Mouse (Mus musculus): ENCODE data around the gene Cnmd. TPM values are rescaled to one million over a fixed set of nuclear protein-coding genes. Genes with fewer than 3 reads are reported as not detected.

Cnmd gene
- total RNA-seq, 2 experiments from 2014 or later = 1.5 to 1.8 TPM

- Histone ChIP-seq H3K4me3 (no peak overlapping the region), H3K27ac (no peak overlapping the region)
- no peak for TF ChIP-seq CTCF (conservative IDR thresholded peaks at IDR 0.05)
- no peak for DNase-seq (ENCODE audit: low spot score in 2 of 2)
These were observed 40.8 kb downstream of the Cnmd start for GRCm38 (mm10) chr14:79621143-79621542.

GRCm38 (mm10) chr14:79619802-79620201 is 42.2 kb downstream of the Cnmd start:
- DNase-seq (ENCODE audit: low spot score in 2 of 2) = no peak
- no peak for TF ChIP-seq CTCF (conservative IDR thresholded peaks at IDR 0.05)
- no peak overlapping the region for H3K4me3 ChIP-seq
- no peak overlapping the region for H3K27ac ChIP-seq

- peak; percentile 39 to 55 for DNase-seq (ENCODE audit: low spot score in 2 of 2)
- Histone ChIP-seq H3K27ac (peak overlapping the region; percentile 62), H3K4me3 (no peak overlapping the region)
- TF ChIP-seq CTCF (conservative IDR thresholded peaks at IDR 0.05) = peak; percentile 89
These were observed 44.7 kb downstream of the Cnmd start for GRCm38 (mm10) chr14:79617121-79617828.

DNA sequence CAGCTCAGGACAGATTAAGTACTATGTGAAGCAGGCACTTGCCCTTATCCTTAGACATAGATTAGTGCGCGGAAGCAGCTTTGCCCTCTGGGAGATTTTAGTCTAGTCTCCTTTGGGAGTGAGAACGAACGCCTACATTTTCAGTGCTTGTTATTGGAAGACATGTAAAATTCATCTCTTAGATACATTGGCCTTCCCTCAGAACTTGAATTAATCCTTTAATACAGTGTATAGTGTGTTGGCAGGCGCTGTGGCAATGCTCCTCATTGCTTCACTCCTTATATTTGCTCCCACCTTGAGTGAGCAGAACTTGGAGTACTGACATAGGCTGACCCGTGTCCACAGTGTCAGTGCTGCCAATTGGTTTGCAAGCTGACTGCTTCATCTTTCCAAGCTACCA is 53.7 kb downstream of the Cnmd start:
- no peak for TF ChIP-seq CTCF (conservative IDR thresholded peaks at IDR 0.05)
- H3K27ac ChIP-seq = peak overlapping the region; percentile 4; the same call in 1 of the 2 replicates
- DNase-seq (ENCODE audit: low spot score in 2 of 2) = peak in 1 of 2 experiments; percentile 3
- H3K4me3 ChIP-seq = no peak overlapping the region

GRCm38 (mm10) chr14:79607352-79607751 is 54.6 kb downstream of the Cnmd start:
- no peak for DNase-seq (ENCODE audit: low spot score in 2 of 2)
- H3K4me3 ChIP-seq = no peak overlapping the region
- H3K27ac ChIP-seq = peak overlapping the region; percentile 43
- TF ChIP-seq CTCF (conservative IDR thresholded peaks at IDR 0.05) = no peak

GRCm38 (mm10) chr14:79606867-79607266 is 55.1 kb downstream of the Cnmd start:
- Histone ChIP-seq H3K4me3 (no peak overlapping the region), H3K27ac (peak overlapping the region; percentile 43)
- peak; percentile 39 for TF ChIP-seq CTCF (conservative IDR thresholded peaks at IDR 0.05)
- peak; percentile 46 to 58 for DNase-seq (ENCODE audit: low spot score in 2 of 2)

DNA sequence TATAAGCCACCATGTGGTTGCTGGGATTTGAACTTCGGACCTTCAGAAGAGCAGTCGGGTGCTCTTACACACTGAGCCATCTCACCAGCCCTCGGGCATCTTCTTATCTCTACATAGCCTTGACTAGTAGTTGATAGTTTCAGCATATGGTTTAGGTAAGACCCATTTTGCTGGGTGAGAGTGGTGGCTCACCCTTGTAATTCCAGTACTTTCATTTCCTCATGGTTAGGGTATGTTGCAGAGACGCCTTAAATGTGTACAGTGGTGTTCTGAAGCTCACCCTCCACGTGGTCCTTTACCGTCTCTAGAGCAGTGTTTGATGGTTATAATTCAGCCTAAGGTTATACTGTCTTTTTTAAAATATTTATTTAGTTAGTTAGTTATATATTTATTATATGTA is 55.6 kb downstream of the Cnmd start:
- Histone ChIP-seq H3K4me3 (no peak overlapping the region), H3K27ac (peak overlapping the region; percentile 43)
- TF ChIP-seq CTCF (conservative IDR thresholded peaks at IDR 0.05) = no peak
- peak in 1 of 2 experiments; percentile 3 for DNase-seq (ENCODE audit: low spot score in 2 of 2)

GRCm38 (mm10) chr14:79605881-79606280 is 56.1 kb downstream of the Cnmd start:
- peak in 1 of 2 experiments; percentile 8 for DNase-seq (ENCODE audit: low spot score in 2 of 2)
- no peak for TF ChIP-seq CTCF (conservative IDR thresholded peaks at IDR 0.05)
- Histone ChIP-seq H3K27ac (peak overlapping the region; percentile 37; the same call in 1 of the 2 replicates), H3K4me3 (no peak overlapping the region)

DNA sequence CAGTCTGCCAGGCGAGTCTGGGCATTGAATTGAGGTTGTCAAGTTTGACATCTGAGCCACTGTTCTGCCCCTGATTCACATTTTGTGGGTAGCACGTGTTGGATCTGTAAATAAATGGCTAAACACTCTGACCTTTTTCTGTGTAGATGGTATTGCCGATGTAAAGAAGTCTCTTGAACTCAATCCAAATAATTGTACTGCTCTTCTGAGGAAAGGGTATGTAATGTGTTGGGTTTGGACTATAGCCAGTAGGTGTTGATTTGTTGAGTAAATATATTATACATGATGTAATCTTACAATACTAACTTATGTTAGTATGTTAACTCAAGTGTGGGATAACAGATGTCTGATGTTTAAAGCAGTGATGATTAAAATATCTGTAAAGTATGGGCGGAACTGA is 65.4 kb downstream of the Cnmd start:
- no peak overlapping the region for H3K4me3 ChIP-seq
- no peak for DNase-seq (ENCODE audit: low spot score in 2 of 2)
- no peak overlapping the region for H3K27ac ChIP-seq
- TF ChIP-seq CTCF (conservative IDR thresholded peaks at IDR 0.05) = no peak

- no peak for TF ChIP-seq CTCF (conservative IDR thresholded peaks at IDR 0.05)
- H3K4me3 ChIP-seq = no peak overlapping the region
- H3K27ac ChIP-seq = no peak overlapping the region
- no peak for DNase-seq (ENCODE audit: low spot score in 2 of 2)
These were observed 67.9 kb downstream of the Cnmd start for GRCm38 (mm10) chr14:79594069-79594468.

GRCm38 (mm10) chr14:79591611-79592010 is 70.4 kb downstream of the Cnmd start:
- H3K27ac ChIP-seq = no peak overlapping the region
- TF ChIP-seq CTCF (conservative IDR thresholded peaks at IDR 0.05) = no peak
- no peak overlapping the region for H3K4me3 ChIP-seq
- DNase-seq (ENCODE audit: low spot score in 2 of 2) = no peak

DNA sequence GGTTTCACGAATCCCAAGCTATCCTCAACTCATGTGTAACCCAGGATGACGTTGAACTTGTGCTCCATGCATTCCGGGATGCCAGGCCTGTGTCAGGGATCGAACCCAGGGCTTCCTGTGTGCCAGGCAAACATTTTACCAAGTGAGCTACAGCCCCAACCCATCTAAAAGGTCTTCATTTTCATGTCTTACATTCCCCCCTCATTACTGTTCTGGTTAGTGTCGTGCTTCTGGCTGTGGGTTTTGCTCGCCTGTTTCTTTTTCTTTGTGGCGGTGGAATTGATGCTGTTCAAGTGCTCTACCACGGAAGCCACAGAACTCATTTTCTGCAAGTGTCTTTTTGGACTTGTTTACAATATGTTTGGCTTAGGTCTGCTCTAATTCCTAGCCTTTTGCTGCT is 71.1 kb downstream of the Cnmd start:
- no peak for DNase-seq (ENCODE audit: low spot score in 2 of 2)
- no peak overlapping the region for H3K27ac ChIP-seq
- TF ChIP-seq CTCF (conservative IDR thresholded peaks at IDR 0.05) = no peak
- H3K4me3 ChIP-seq = no peak overlapping the region

DNA sequence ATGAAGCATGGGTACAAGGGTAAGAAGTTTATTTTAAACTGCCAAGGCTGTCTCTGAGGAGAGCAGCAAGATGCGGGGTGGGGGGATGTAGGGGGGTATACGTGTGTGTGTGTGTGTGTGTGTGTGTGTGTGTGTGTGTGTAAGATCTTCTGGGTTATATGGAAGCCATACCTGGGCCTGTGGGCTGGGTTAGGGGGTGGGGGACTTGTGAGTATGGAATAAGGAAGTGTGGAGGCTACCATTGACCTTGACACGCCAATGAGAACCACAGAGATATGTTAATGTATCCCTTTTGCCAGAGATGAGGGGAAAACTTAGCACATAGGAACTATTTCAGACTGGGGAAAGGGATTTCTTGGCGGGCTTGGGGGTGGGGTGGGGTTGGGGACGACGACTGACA is 72.6 kb downstream of the Cnmd start:
- Histone ChIP-seq H3K4me3 (no peak overlapping the region), H3K27ac (no peak overlapping the region)
- TF ChIP-seq CTCF (conservative IDR thresholded peaks at IDR 0.05) = no peak
- no peak for DNase-seq (ENCODE audit: low spot score in 2 of 2)

DNA sequence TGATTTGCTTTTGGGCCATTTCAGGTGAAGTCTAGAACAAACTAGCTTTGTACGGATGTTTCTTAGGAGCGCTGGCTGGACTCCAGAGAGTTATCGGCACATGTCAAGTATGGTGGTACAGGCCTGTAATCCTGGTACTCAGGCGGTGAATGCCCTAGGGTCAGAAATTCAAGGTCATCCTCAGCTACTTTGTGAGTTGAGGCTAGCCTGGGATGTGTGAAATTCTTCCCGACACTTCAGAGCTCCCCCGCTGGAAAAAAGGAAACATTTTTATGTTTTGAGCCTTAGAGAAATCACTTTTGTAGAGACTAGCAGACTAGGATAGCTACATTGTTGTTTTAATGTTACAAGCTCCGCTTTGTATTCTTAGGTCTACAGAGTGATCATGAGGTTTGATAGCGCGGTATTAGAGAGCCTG is 73.4 kb downstream of the Cnmd start:
- no peak for TF ChIP-seq CTCF (conservative IDR thresholded peaks at IDR 0.05)
- Histone ChIP-seq H3K4me3 (peak overlapping the region; percentile 68), H3K27ac (no peak overlapping the region)
- no peak for DNase-seq (ENCODE audit: low spot score in 2 of 2)
